8 mouse cellular contexts compared by ENCODE assay signal in genomic region chr3:141862816-141863461, GRCm38 (mm10).
DNase-seq lines count a peak whose midpoint lies in the region; ATAC-seq and TF ChIP-seq lines count a peak whose summit lies in the region.

No protein-coding gene starts in this region.

- no peak overlapping the region for H3K9ac ChIP-seq in liver, adult 2 months (ENCODE audit: low read depth, low read length)
- H3K9ac ChIP-seq in neural tube, embryonic 11.5 days (ENCODE audit: low read length), result no peak overlapping the region

- TF ChIP-seq POLR2A in kidney, adult 2 months (IDR thresholded peaks at IDR 0.05; ENCODE audit: low read depth, low read length), result no peak
- no peak for TF ChIP-seq POLR2A in liver, adult 2 months (IDR thresholded peaks at IDR 0.05; ENCODE audit: extremely low read depth, insufficient read depth, low read length)

- H3K79me3 ChIP-seq in C2C12 (ENCODE audit: low read depth), result no peaks in the 10 kb centered on the region

- no peaks in the 10 kb centered on the region for H3K36me3 ChIP-seq in C2C12 (ENCODE audit: control insufficient read depth, insufficient read depth)
- no peaks in the 10 kb centered on the region for H3K36me3 ChIP-seq in kidney, adult 2 months (ENCODE audit: control insufficient read depth, insufficient read depth, low read length)
- H3K36me3 ChIP-seq in liver, adult 2 months (ENCODE audit: control insufficient read depth, insufficient read depth, low read length), result no peaks in the 10 kb centered on the region
- H3K36me3 ChIP-seq in neural tube, embryonic 11.5 days (ENCODE audit: control insufficient read depth, insufficient read depth, low read length), result no peaks in the 10 kb centered on the region

- no peak overlapping the region for H3K4me3 ChIP-seq in C2C12 (ENCODE audit: insufficient read depth, poor library complexity, severe bottlenecking)
- no peak overlapping the region for H3K4me3 ChIP-seq in kidney, adult 2 months (ENCODE audit: insufficient read depth, low read depth, low read length)
- no peak overlapping the region for H3K4me3 ChIP-seq in liver, adult 2 months (ENCODE audit: insufficient read depth, low read depth, low read length)
- H3K4me3 ChIP-seq in neural tube, embryonic 11.5 days (ENCODE audit: low read depth, low read length), result no peak overlapping the region

- peak; percentile 40 for TF ChIP-seq CTCF in C2C12 (IDR thresholded peaks at IDR 0.05; ENCODE audit: control insufficient read depth, insufficient read depth, insufficient read length)
- peak; percentile 75 for TF ChIP-seq CTCF in kidney, adult 2 months (conservative IDR thresholded peaks at IDR 0.05; ENCODE audit: insufficient read depth, insufficient read length, low read depth, low read length)
- TF ChIP-seq CTCF in liver, adult 2 months (IDR thresholded peaks at IDR 0.05; ENCODE audit: low read depth, low read length), result peak; percentile 66

- no peaks in the 10 kb centered on the region for H3K27me3 ChIP-seq in C2C12 (ENCODE audit: control insufficient read depth, insufficient read depth, insufficient read length)
- H3K27me3 ChIP-seq in kidney, adult 2 months (replicated peaks; ENCODE audit: control insufficient read depth, insufficient read depth, low read length), result no peaks in the 10 kb centered on the region
- H3K27me3 ChIP-seq in liver, adult 2 months (ENCODE audit: control insufficient read depth, insufficient read depth, low read length), result no peaks in the 10 kb centered on the region
- H3K27me3 ChIP-seq in neural tube, embryonic 11.5 days (ENCODE audit: control insufficient read depth, insufficient read depth, low read length), result no peaks in the 10 kb centered on the region

- no peak overlapping the region for H3K27ac ChIP-seq in kidney, adult 2 months (ENCODE audit: insufficient read depth, low read depth, low read length)
- no peak overlapping the region for H3K27ac ChIP-seq in liver, adult 2 months (replicated peaks; ENCODE audit: insufficient read depth, low read depth, low read length)
- H3K27ac ChIP-seq in neural tube, embryonic 11.5 days (ENCODE audit: low read depth, low read length), result no peak overlapping the region

- H3K4me2 ChIP-seq in neural tube, embryonic 11.5 days (ENCODE audit: low read depth), result no peak overlapping the region

- H3K4me1 ChIP-seq in kidney, adult 2 months (ENCODE audit: control insufficient read depth, insufficient read depth, low read length), result no peaks in the 10 kb centered on the region
- H3K4me1 ChIP-seq in liver, adult 2 months (ENCODE audit: control insufficient read depth, insufficient read depth, low read length), result no peaks in the 10 kb centered on the region
- no peaks in the 10 kb centered on the region for H3K4me1 ChIP-seq in neural tube, embryonic 11.5 days (ENCODE audit: control insufficient read depth, insufficient read depth, low read length)

- peak; percentile 88 for ATAC-seq in neural tube, embryonic 11.5 days (ENCODE audit: insufficient read depth, low FRiP score, low TSS enrichment)

- H3K9me3 ChIP-seq in neural tube, embryonic 11.5 days (ENCODE audit: control insufficient read depth, low read length), result no peaks in the 10 kb centered on the region

- WGBS in kidney, adult 2 months, result 17% methylated on average over 13 of the region's 13 CpGs
- WGBS in liver, adult 2 months, result 12% methylated on average over 13 of the region's 13 CpGs
- 26% methylated on average over 13 of the region's 13 CpGs for WGBS in neural tube, embryonic 11.5 days

- peak; percentile 78 for DNase-seq in ZHBTc4 (ENCODE audit: low read depth, low spot score)
- peak; percentile 29 to 53 for DNase-seq in cerebellum, postnatal 4 days (ENCODE audit: low spot score in 2 of 2)
- DNase-seq in gastrocnemius, postnatal 4 days (ENCODE audit: low spot score in 2 of 2), result peak; percentile 18 to 30
- DNase-seq in kidney, adult 2 months, result peak; percentile 58
- DNase-seq in liver, adult 2 months (ENCODE audit: extremely low read depth, low read depth, low spot score), result peak; percentile 31
- peak; percentile 63 for DNase-seq in neural tube, embryonic 11.5 days (ENCODE audit: low spot score)
- peak; percentile 20 to 26 for DNase-seq in urinary bladder, postnatal 36 days (ENCODE audit: low spot score in 2 of 2)

- no peaks in the 10 kb centered on the region for H3K79me2 ChIP-seq in C2C12 (ENCODE audit: control insufficient read depth, insufficient read depth)
- H3K79me2 ChIP-seq in liver, adult 2 months (ENCODE audit: control insufficient read depth, insufficient read depth, low read length), result no peaks in the 10 kb centered on the region

- H3ac ChIP-seq in C2C12 (ENCODE audit: control insufficient read depth, insufficient read length, low read depth), result no peak overlapping the region

TF ChIP-seq in C2C12, 6 proteins besides CTCF, POLR2A, EP300 and RAD21:
- TF ChIP-seq MYOG (IDR thresholded peaks at IDR 0.05; ENCODE audit: control insufficient read depth, extremely low read depth, insufficient read length), result no peak
- TF ChIP-seq USF1 (IDR thresholded peaks at IDR 0.05; ENCODE audit: low read depth), result no peak
- no peak for TF ChIP-seq MAX (IDR thresholded peaks at IDR 0.05)
- no peak for TF ChIP-seq MYOD1 (IDR thresholded peaks at IDR 0.05; ENCODE audit: control insufficient read depth, insufficient read length, low read depth)
- TF ChIP-seq FOSL1 (IDR thresholded peaks at IDR 0.05; ENCODE audit: insufficient read depth, low read length, poor library complexity, severe bottlenecking), result no peak
- TF ChIP-seq CEBPB (IDR thresholded peaks at IDR 0.05; ENCODE audit: low read depth), result no peak

Comparison
In these comparisons a context has a peak if more than half of its experiments do, and no peak if none do; other contexts are left out.
1. DNase-seq: peak in every context shown above with its lines; median percentile 78 in ZHBTc4; 63 in neural tube, embryonic 11.5 days; 58 in kidney, adult 2 months; 41 in cerebellum, postnatal 4 days; 31 in liver, adult 2 months; 24 in gastrocnemius, postnatal 4 days; 23 in urinary bladder, postnatal 36 days.